26 mouse cellular contexts compared by ENCODE assay signal in the genomic region with DNA sequence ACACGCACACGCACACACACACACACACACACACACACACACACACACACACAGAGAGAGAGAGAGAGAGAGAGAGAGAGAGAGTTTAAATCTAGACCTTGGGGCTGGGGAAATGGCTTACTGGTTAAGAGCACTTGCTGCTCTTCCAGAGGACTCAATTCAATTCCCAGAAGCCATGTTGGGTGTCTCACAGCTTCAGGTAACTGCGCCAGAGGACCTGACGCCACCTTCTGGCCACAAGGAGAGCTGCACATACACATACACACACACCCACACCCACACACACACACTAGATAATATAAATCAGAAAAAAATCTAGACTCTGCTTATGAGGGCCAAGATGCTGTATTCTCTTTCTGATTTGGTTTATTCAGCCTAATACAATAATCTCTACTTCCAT. TPM values are rescaled to one million over a fixed set of nuclear protein-coding genes. Genes with fewer than 3 reads are reported as not detected.
DNase-seq lines count a peak whose midpoint lies in the region; ATAC-seq and TF ChIP-seq lines count a peak whose summit lies in the region.
"Had no signal": no experiment of that assay in that cellular context is flagged by ENCODE, and none has a peak within 500 bp of the region (broad histone marks: within the 10 kb centered on the region; RNA-seq: fewer than 3 reads in every experiment).

No protein-coding gene starts in this region.

- no peaks in the 10 kb centered on the region for H3K27me3 ChIP-seq in hindbrain, postnatal 0 days (ENCODE audit: insufficient read depth, low read length)
- no peaks in the 10 kb centered on the region for H3K27me3 ChIP-seq in hindbrain, embryonic 16.5 days (replicated peaks; ENCODE audit: control insufficient read depth, insufficient read depth, low read length)
- H3K27me3 ChIP-seq in testis, adult 2 months (ENCODE audit: control insufficient read depth, insufficient read depth, low read length) = no peaks in the 10 kb centered on the region

- TF ChIP-seq POLR2A in testis, adult 2 months (IDR thresholded peaks at IDR 0.05; ENCODE audit: control insufficient read depth, low read depth, low read length) = no peak

- ATAC-seq in hindbrain, postnatal 0 days = no peak
- no peak for ATAC-seq in hindbrain, embryonic 16.5 days
- ATAC-seq: forebrain, embryonic 13.5 days; forebrain, postnatal 0 days; Patski had no signal

- no peak overlapping the region for H3K9ac ChIP-seq in hindbrain, postnatal 0 days (replicated peaks; ENCODE audit: low read length)
- no peak overlapping the region for H3K9ac ChIP-seq in hindbrain, embryonic 16.5 days (ENCODE audit: low read depth, low read length)
- H3K9ac ChIP-seq: forebrain, embryonic 13.5 days; forebrain, postnatal 0 days; heart, embryonic 12.5 days; hindbrain, embryonic 15.5 days had no signal

- no peak overlapping the region for H3K4me3 ChIP-seq in hindbrain, postnatal 0 days (ENCODE audit: low read length)
- H3K4me3 ChIP-seq in hindbrain, embryonic 16.5 days (ENCODE audit: low read length) = no peak overlapping the region
- H3K4me3 ChIP-seq in testis, adult 2 months (ENCODE audit: control insufficient read depth, low read depth, low read length) = no peak overlapping the region
- H3K4me3 ChIP-seq: embryonic facial prominence, embryonic 10.5 days; forebrain, embryonic 13.5 days; heart, embryonic 12.5 days; hindbrain, embryonic 15.5 days had no signal

- no peak for DNase-seq in hindbrain, postnatal 0 days (ENCODE audit: low spot score)
- no peak for DNase-seq in testis, postnatal 10 days (ENCODE audit: low spot score)
- peak; percentile 68 for DNase-seq in R1 (ENCODE audit: low read depth, low spot score)
- DNase-seq in T-cell, adult 2 months (ENCODE audit: low spot score) = no peak
- DNase-seq in adrenal gland, adult (ENCODE audit: inconsistent age in 2 of 2, low spot score in 1 of 2) = no peak
- DNase-seq: adrenal gland, postnatal 14 days; cerebellum, adult 11-12 months; cerebellum, adult 9-10 months; cerebellum, postnatal 25 days; forebrain, postnatal 0 days; gastrocnemius, postnatal 14 days; heart, postnatal 36 days had no signal

- no peaks in the 10 kb centered on the region for H3K36me3 ChIP-seq in hindbrain, postnatal 0 days (ENCODE audit: insufficient read depth, low read length)
- no peaks in the 10 kb centered on the region for H3K36me3 ChIP-seq in hindbrain, embryonic 16.5 days (ENCODE audit: control insufficient read depth, insufficient read depth, low read length)
- no peaks in the 10 kb centered on the region for H3K36me3 ChIP-seq in testis, adult 2 months (ENCODE audit: control insufficient read depth, insufficient read depth, low read length)
- H3K36me3 ChIP-seq: embryonic facial prominence, embryonic 10.5 days; heart, embryonic 12.5 days; hindbrain, embryonic 15.5 days had no signal

- WGBS in hindbrain, postnatal 0 days = 49% methylated on average over 4 of the region's 4 CpGs
- 79% methylated on average over 4 of the region's 4 CpGs for WGBS in hindbrain, embryonic 16.5 days

- H3K9me3 ChIP-seq in hindbrain, postnatal 0 days (ENCODE audit: low read length) = no peaks in the 10 kb centered on the region
- no peaks in the 10 kb centered on the region for H3K9me3 ChIP-seq in hindbrain, embryonic 16.5 days (ENCODE audit: control insufficient read depth, low read length)
- H3K9me3 ChIP-seq: embryonic facial prominence, embryonic 10.5 days; forebrain, embryonic 13.5 days; heart, embryonic 12.5 days; hindbrain, embryonic 15.5 days had no signal

- no peak overlapping the region for H3K27ac ChIP-seq in hindbrain, postnatal 0 days
- no peak overlapping the region for H3K27ac ChIP-seq in hindbrain, embryonic 16.5 days (ENCODE audit: low read depth, low read length)
- H3K27ac ChIP-seq in testis, adult 2 months (ENCODE audit: control insufficient read depth, insufficient read depth, low read depth, low read length) = no peak overlapping the region
- H3K27ac ChIP-seq: embryonic facial prominence, embryonic 10.5 days; forebrain, embryonic 13.5 days; hindbrain, embryonic 15.5 days had no signal

- 0 out of 2 replicates have a peak, but pooled peaks have one; percentile 5 for TF ChIP-seq CTCF in hindbrain, postnatal 0 days (IDR thresholded peaks at IDR 0.05; ENCODE audit: low read depth)
- TF ChIP-seq CTCF in testis, adult 2 months (IDR thresholded peaks at IDR 0.05; ENCODE audit: control insufficient read depth, insufficient read depth, insufficient replicate concordance, low read depth, low read length) = peak; percentile 37; the same call in 1 of the 2 replicates

- no peaks in the 10 kb centered on the region for H3K4me1 ChIP-seq in hindbrain, postnatal 0 days (ENCODE audit: insufficient read depth, low read length)
- no peaks in the 10 kb centered on the region for H3K4me1 ChIP-seq in hindbrain, embryonic 16.5 days (ENCODE audit: control insufficient read depth, insufficient read depth, low read depth, low read length)
- no peaks in the 10 kb centered on the region for H3K4me1 ChIP-seq in testis, adult 2 months (ENCODE audit: control insufficient read depth, insufficient read depth, low read length)
- H3K4me1 ChIP-seq: embryonic facial prominence, embryonic 10.5 days; forebrain, embryonic 13.5 days; heart, embryonic 12.5 days; hindbrain, embryonic 15.5 days had no signal

- H3K4me2 ChIP-seq in hindbrain, postnatal 0 days (ENCODE audit: low read depth, low read length) = no peak overlapping the region
- H3K4me2 ChIP-seq in hindbrain, embryonic 16.5 days (ENCODE audit: low read length) = no peak overlapping the region
- H3K4me2 ChIP-seq: forebrain, embryonic 13.5 days; heart, embryonic 12.5 days; hindbrain, embryonic 15.5 days had no signal

RNA-seq across cellular contexts. Expression of gene Lcn10, which starts 4.4 kb away (rescaled TPM):
- not detected in 2 replicates for total RNA-seq in hindbrain, postnatal 0 days (2014; rRNA removed)
- not detected in 2 replicates for polyA plus RNA-seq in hindbrain, postnatal 0 days (2015; fragmentation: Nextera tagmentation; extraction: Ambion mirVana)
- polyA plus RNA-seq in hindbrain, embryonic 16.5 days (2015; fragmentation: Nextera tagmentation; extraction: Ambion mirVana) = not detected in 2 replicates
- not detected in 2 replicates for polyA plus RNA-seq in testis, adult 2 months (2012; rRNA removed)
- total RNA-seq: adrenal gland, adult 18-20 months; adrenal gland, postnatal 14 days; forebrain, postnatal 0 days; gastrocnemius, adult 18-20 months; gastrocnemius, postnatal 14 days; heart, adult 8-10 months; heart, postnatal 36 days had no signal
- polyA plus RNA-seq: embryonic facial prominence, embryonic 10.5 days; embryonic facial prominence, embryonic 14.5 days; forebrain, embryonic 13.5 days; forebrain, postnatal 0 days; heart, embryonic 12.5 days; heart, embryonic 16.5 days; hindbrain, embryonic 15.5 days; intestine, embryonic 14.5 days; Patski had no signal

RNA-seq across cellular contexts. Expression of gene Lcn6, which starts 10.4 kb away (rescaled TPM):
- total RNA-seq in hindbrain, postnatal 0 days (2014; rRNA removed) = not detected in 2 replicates
- not detected in 2 replicates for polyA plus RNA-seq in hindbrain, postnatal 0 days (2015; fragmentation: Nextera tagmentation; extraction: Ambion mirVana)
- polyA plus RNA-seq in hindbrain, embryonic 16.5 days (2015; fragmentation: Nextera tagmentation; extraction: Ambion mirVana) = not detected in 2 replicates
- polyA plus RNA-seq in testis, adult 2 months (2012; rRNA removed) = not detected in 2 replicates
- total RNA-seq: adrenal gland, adult 18-20 months; adrenal gland, postnatal 14 days; forebrain, postnatal 0 days; gastrocnemius, adult 18-20 months; gastrocnemius, postnatal 14 days; heart, adult 8-10 months; heart, postnatal 36 days had no signal
- polyA plus RNA-seq: embryonic facial prominence, embryonic 10.5 days; embryonic facial prominence, embryonic 14.5 days; forebrain, embryonic 13.5 days; forebrain, postnatal 0 days; heart, embryonic 12.5 days; heart, embryonic 16.5 days; hindbrain, embryonic 11.5 days; hindbrain, embryonic 15.5 days; intestine, embryonic 14.5 days; Patski had no signal

RNA-seq across cellular contexts. Expression of gene Obp2a, which starts 12.9 kb away (rescaled TPM):
- total RNA-seq in hindbrain, postnatal 0 days (2014; rRNA removed) = not detected in 2 replicates
- not detected in 2 replicates for polyA plus RNA-seq in hindbrain, postnatal 0 days (2015; fragmentation: Nextera tagmentation; extraction: Ambion mirVana)
- polyA plus RNA-seq in hindbrain, embryonic 16.5 days (2015; fragmentation: Nextera tagmentation; extraction: Ambion mirVana) = not detected in 2 replicates
- not detected in 2 replicates for polyA plus RNA-seq in testis, adult 2 months (2012; rRNA removed)
- total RNA-seq: forebrain, postnatal 0 days; gastrocnemius, adult 18-20 months; gastrocnemius, postnatal 14 days; heart, postnatal 36 days had no signal
- polyA plus RNA-seq: embryonic facial prominence, embryonic 10.5 days; embryonic facial prominence, embryonic 14.5 days; forebrain, embryonic 13.5 days; forebrain, postnatal 0 days; heart, embryonic 12.5 days; heart, embryonic 16.5 days; hindbrain, embryonic 11.5 days; hindbrain, embryonic 15.5 days; intestine, embryonic 14.5 days; Patski had no signal

RNA-seq across cellular contexts. Expression of gene Bmyc, which starts 19.6 kb away (rescaled TPM):
- 90.3 and 92.6 TPM in 2 replicates for total RNA-seq in hindbrain, postnatal 0 days (2014; rRNA removed)
- 206 and 219 TPM in 2 replicates for polyA plus RNA-seq in hindbrain, postnatal 0 days (2015; fragmentation: Nextera tagmentation; extraction: Ambion mirVana)
- 164 and 182 TPM in 2 replicates for polyA plus RNA-seq in hindbrain, embryonic 16.5 days (2015; fragmentation: Nextera tagmentation; extraction: Ambion mirVana)
- polyA plus RNA-seq in testis, adult 2 months (2012; rRNA removed) = 6.3 and 6.4 TPM in 2 replicates

RNA-seq across cellular contexts. Expression of gene Lcn5, which starts 29.2 kb away (rescaled TPM):
- total RNA-seq in hindbrain, postnatal 0 days (2014; rRNA removed) = not detected in 2 replicates
- polyA plus RNA-seq in hindbrain, postnatal 0 days (2015; fragmentation: Nextera tagmentation; extraction: Ambion mirVana) = not detected in 2 replicates
- not detected in 2 replicates for polyA plus RNA-seq in hindbrain, embryonic 16.5 days (2015; fragmentation: Nextera tagmentation; extraction: Ambion mirVana)
- polyA plus RNA-seq in testis, adult 2 months (2012; rRNA removed) = not detected in 2 replicates
- total RNA-seq: adrenal gland, adult 18-20 months; adrenal gland, postnatal 14 days; forebrain, postnatal 0 days; gastrocnemius, adult 18-20 months; gastrocnemius, postnatal 14 days; heart, adult 8-10 months; heart, postnatal 36 days had no signal
- polyA plus RNA-seq: embryonic facial prominence, embryonic 10.5 days; embryonic facial prominence, embryonic 14.5 days; forebrain, embryonic 13.5 days; forebrain, postnatal 0 days; heart, embryonic 12.5 days; heart, embryonic 16.5 days; hindbrain, embryonic 11.5 days; hindbrain, embryonic 15.5 days; intestine, embryonic 14.5 days; Patski had no signal
